Mouse (Mus musculus): ENCODE results near the gene Otop3. TPM values are rescaled to one million over a fixed set of nuclear protein-coding genes. Genes with fewer than 3 reads are reported as not detected.

Gene Otop3
- polyA plus RNA-seq (2012; rRNA removed), result 0.36 and 0.41 TPM in 2 replicates

GRCm38 (mm10) chr11:115334531-115334930 is at the start of gene Otop3:
Gene Otop3 (plus strand): TSS chr11:115334731.

GRCm38 (mm10) chr11:115297214-115297826 is 37.2 kb upstream of the Otop3 start, which contains the start of gene Fads6:
Gene Fads6 (minus strand): TSS chr11:115297663.

GRCm38 (mm10) chr11:115306863-115307262 is 27.7 kb upstream of the Otop3 start, which contains the start of gene Otop2:
Gene Otop2 (plus strand): TSS chr11:115307163.

GRCm38 (mm10) chr11:115321906-115322693 is 12.4 kb upstream of the Otop3 start, which contains the start of gene Ush1g:
Gene Ush1g (minus strand): TSS chr11:115322041.

GRCm38 (mm10) chr11:115367395-115367944 is 32.9 kb downstream of the Otop3 start, which contains the start of gene Hid1:
Gene Hid1 (minus strand): TSS chr11:115367756.

GRCm38 (mm10) chr11:115381743-115382539 is 47.4 kb downstream of the Otop3 start, which contains the start of gene Cdr2l:
Gene Cdr2l (plus strand): TSS chr11:115381916.

Other genes with a start within 250 kb of the Otop3 start
- gene Rab37, start 243.3 kb upstream of the Otop3 start, polyA plus RNA-seq (2012; rRNA removed), result 0.90 and 1.1 TPM in 2 replicates
- 0.43 and 0.98 TPM in 2 replicates for gene Cd300lf, start 200.7 kb upstream of the Otop3 start, polyA plus RNA-seq (2012; rRNA removed)
- 37.2 and 38.4 TPM in 2 replicates for gene Slc9a3r1, start 171.4 kb upstream of the Otop3 start, polyA plus RNA-seq (2012; rRNA removed)
- 5.6 and 6.9 TPM in 2 replicates for gene Tmem104, start 147.2 kb upstream of the Otop3 start, polyA plus RNA-seq (2012; rRNA removed)
- 22.3 and 23.1 TPM in 2 replicates for gene Nat9, start 146.9 kb upstream of the Otop3 start, polyA plus RNA-seq (2012; rRNA removed)
- 0.96 and 1.0 TPM in 2 replicates for gene Grin2c, start 67.5 kb upstream of the Otop3 start, polyA plus RNA-seq (2012; rRNA removed)
- gene Fdxr, start 57.7 kb upstream of the Otop3 start, polyA plus RNA-seq (2012; rRNA removed), result 26.5 and 29.2 TPM in 2 replicates
- gene Fads6, start 37.1 kb upstream of the Otop3 start, polyA plus RNA-seq (2012; rRNA removed), result 1.8 and 2.4 TPM in 2 replicates
- gene Otop2, start 27.6 kb upstream of the Otop3 start, polyA plus RNA-seq (2012; rRNA removed), result 0.10 TPM in 2 replicates
- 0.05 TPM in 2 replicates for gene Ush1g, start 12.7 kb upstream of the Otop3 start, polyA plus RNA-seq (2012; rRNA removed)
- gene Hid1, start 33.0 kb downstream of the Otop3 start, polyA plus RNA-seq (2012; rRNA removed), result 45.1 and 49.4 TPM in 2 replicates
- 34.8 and 35.1 TPM in 2 replicates for gene Cdr2l, start 47.2 kb downstream of the Otop3 start, polyA plus RNA-seq (2012; rRNA removed)
- 134 and 152 TPM in 2 replicates for gene Mrpl58, start 69.0 kb downstream of the Otop3 start, polyA plus RNA-seq (2012; rRNA removed)
- 497 and 500 TPM in 2 replicates for gene Atp5h, start 85.2 kb downstream of the Otop3 start, polyA plus RNA-seq (2012; rRNA removed)
- 51.5 and 51.6 TPM in 2 replicates for gene Kctd2, start 85.4 kb downstream of the Otop3 start, polyA plus RNA-seq (2012; rRNA removed)
- gene Trim80, start 105.8 kb downstream of the Otop3 start, polyA plus RNA-seq (2012; rRNA removed), result 0.04 and 0.06 TPM in 2 replicates
- gene Slc16a5, start 127.7 kb downstream of the Otop3 start, polyA plus RNA-seq (2012; rRNA removed), result 0.18 TPM in 1 of 2 replicates, not detected in the other
- gene Armc7, start 140.9 kb downstream of the Otop3 start, polyA plus RNA-seq (2012; rRNA removed), result 11.7 and 12.9 TPM in 2 replicates
- gene Nt5c, start 157.1 kb downstream of the Otop3 start, polyA plus RNA-seq (2012; rRNA removed), result 80.7 and 82.5 TPM in 2 replicates
- gene Jpt1, start 179.7 kb downstream of the Otop3 start, polyA plus RNA-seq (2012; rRNA removed), result 1,013 and 1,226 TPM in 2 replicates
- 662 and 802 TPM in 2 replicates for gene Sumo2, start 201.5 kb downstream of the Otop3 start, polyA plus RNA-seq (2012; rRNA removed)
- 151 and 152 TPM in 2 replicates for gene Nup85, start 229.7 kb downstream of the Otop3 start, polyA plus RNA-seq (2012; rRNA removed)

All from central nervous system, embryonic 14 days (tissue).